Mouse (Mus musculus) kidney, adult 2 months (tissue): ENCODE measurements around the gene Ube2s.

ENCODE experiments used
- CTCF ChIP-seq: fragments of 200-500 bp; conservative IDR thresholded peaks from 2 replicates; pipeline ENCODE4 v1.5.1; 2011; ENCODE audit warnings: low read depth, mild to moderate bottlenecking, control low read depth, low read length, moderate library complexity, mixed read lengths; ENCODE audit not compliant: insufficient read depth, insufficient read length
- POLR2A ChIP-seq: fragments of 200-500 bp; IDR thresholded peaks from one replicate; pipeline ENCODE4 v1.6.1; 2011; ENCODE audit warnings: low read depth, low read length, control low read depth

DNA sequence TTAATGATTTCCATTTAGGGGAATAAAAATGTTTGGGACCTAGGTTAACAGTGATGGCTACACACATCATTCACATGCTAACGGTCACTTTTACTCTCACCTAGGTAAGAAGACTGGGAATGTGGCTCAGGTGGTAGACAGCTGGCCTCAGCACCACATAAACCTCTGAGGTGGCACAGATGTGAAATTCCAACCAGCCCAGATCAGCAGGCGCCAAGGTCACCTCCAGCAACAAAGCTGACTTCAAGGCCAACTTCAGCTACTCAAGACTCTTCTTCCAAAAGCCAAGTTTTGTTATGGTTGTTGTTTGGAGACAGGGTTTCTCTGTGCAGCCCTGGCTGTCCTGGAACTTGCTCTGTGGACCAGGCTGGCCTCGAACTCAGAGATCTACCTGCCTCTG, 41.2 kb upstream of the Ube2s start:
- TF ChIP-seq CTCF (no peak), POLR2A (no peak)
